ENCODE assay signal across 17 mouse cellular contexts in genomic region chr10:69208705-69209104, GRCm38 (mm10). TPM values are rescaled to one million over a fixed set of nuclear protein-coding genes. Genes with fewer than 3 reads are reported as not detected.
A peak's percentile ranks its signal among the peaks of the same experiment; 100 is the strongest.
DNase-seq lines count a peak whose midpoint lies in the region; ATAC-seq and TF ChIP-seq lines count a peak whose summit lies in the region.
"Had no signal": no experiment of that assay in that cellular context is flagged by ENCODE, and none has a peak within 500 bp of the region (broad histone marks: within the 10 kb centered on the region; RNA-seq: fewer than 3 reads in every experiment).

No protein-coding gene starts in this region.

- H3K36me3 ChIP-seq in liver, embryonic 11.5 days (ENCODE audit: control insufficient read depth, insufficient read depth, low read length) = 0 out of 2 replicates have a peak, but pooled peaks cover 3% of the 10 kb centered on the region
- no peaks in the 10 kb centered on the region for H3K36me3 ChIP-seq in E14TG2a.4 (ENCODE audit: insufficient read depth, low read length)
- H3K36me3 ChIP-seq: embryonic facial prominence, embryonic 12.5 days; forebrain, embryonic 15.5 days; hindbrain, embryonic 10.5 days; neural tube, embryonic 12.5 days had no signal

- no peak overlapping the region for H3K4me3 ChIP-seq in liver, embryonic 11.5 days (ENCODE audit: low read depth, low read length)
- H3K4me3 ChIP-seq in E14TG2a.4 (replicated peaks; ENCODE audit: low read length) = no peak overlapping the region
- H3K4me3 ChIP-seq: embryonic facial prominence, embryonic 12.5 days; forebrain, embryonic 15.5 days; hindbrain, embryonic 10.5 days; limb, embryonic 13.5 days; neural tube, embryonic 12.5 days had no signal

- peak; percentile 34 for TF ChIP-seq CTCF in E14TG2a.4 (conservative IDR thresholded peaks at IDR 0.05; ENCODE audit: low read length)

- no peaks in the 10 kb centered on the region for H3K27me3 ChIP-seq in liver, embryonic 11.5 days (replicated peaks; ENCODE audit: control insufficient read depth, insufficient read depth, low read length)
- peaks cover 31% of the 10 kb centered on the region for H3K27me3 ChIP-seq in E14TG2a.4 (ENCODE audit: insufficient read depth, low read length)
- H3K27me3 ChIP-seq: embryonic facial prominence, embryonic 12.5 days; forebrain, embryonic 15.5 days; limb, embryonic 13.5 days; neural tube, embryonic 12.5 days had no signal

- no peak overlapping the region for H3K9ac ChIP-seq in liver, embryonic 11.5 days (ENCODE audit: low read depth, low read length)
- H3K9ac ChIP-seq: embryonic facial prominence, embryonic 12.5 days; forebrain, embryonic 15.5 days; limb, embryonic 13.5 days; neural tube, embryonic 12.5 days had no signal

- H3K9me3 ChIP-seq in liver, embryonic 11.5 days (ENCODE audit: control insufficient read depth, low read length) = no peaks in the 10 kb centered on the region
- peaks cover 10% of the 10 kb centered on the region for H3K9me3 ChIP-seq in E14TG2a.4 (ENCODE audit: low read length)
- H3K9me3 ChIP-seq: embryonic facial prominence, embryonic 12.5 days; forebrain, embryonic 15.5 days; hindbrain, embryonic 10.5 days; limb, embryonic 13.5 days; neural tube, embryonic 12.5 days had no signal

- H3K4me1 ChIP-seq in liver, embryonic 11.5 days (replicated peaks; ENCODE audit: control insufficient read depth, insufficient read depth, low read length) = peaks cover 7% of the 10 kb centered on the region; the same call in 1 of the 2 replicates
- peaks cover 32% of the 10 kb centered on the region for H3K4me1 ChIP-seq in E14TG2a.4 (replicated peaks; ENCODE audit: low read depth, low read length)

- no peak overlapping the region for H3K4me2 ChIP-seq in liver, embryonic 11.5 days
- H3K4me2 ChIP-seq: embryonic facial prominence, embryonic 12.5 days; forebrain, embryonic 15.5 days; limb, embryonic 13.5 days; midbrain, embryonic 11.5 days; neural tube, embryonic 12.5 days had no signal

- no peak for ATAC-seq in liver, embryonic 11.5 days (replicated peaks; ENCODE audit: low FRiP score)
- ATAC-seq: forebrain, embryonic 15.5 days had no signal

- intact Hi-C loops in heart, postnatal 14 days (cut with DNase I) = loop anchor here (1.0 kb wide), 1 partner anchor 19 kb away; no protein-coding TSS in a partner anchor

- H3K27ac ChIP-seq in liver, embryonic 11.5 days (ENCODE audit: low read depth, low read length) = no peak overlapping the region
- H3K27ac ChIP-seq: embryonic facial prominence, embryonic 12.5 days; forebrain, embryonic 15.5 days; hindbrain, embryonic 10.5 days; limb, embryonic 13.5 days; neural tube, embryonic 12.5 days had no signal

- DNase-seq in heart, postnatal 4 days = peak; percentile 4
- DNase-seq in heart, postnatal 14 days = no peak
- DNase-seq in liver, embryonic 11.5 days (ENCODE audit: low spot score) = peak; percentile 6
- no peak for DNase-seq in liver
- peak; percentile 47 for DNase-seq in ZHBTc4 (ENCODE audit: low read depth, low spot score)
- DNase-seq in spleen, postnatal 14 days (ENCODE audit: low spot score in 2 of 2) = no peak
- no peak for DNase-seq in thymus, adult 18-20 months
- DNase-seq: cerebellum, adult 9-10 months; lung, adult 2 months; thymus, adult 2 months had no signal

- 92% methylated on average over 3 of the region's 3 CpGs for WGBS in liver, embryonic 11.5 days

RNA-seq across cellular contexts. Expression of gene A930033H14Rik, which starts 4.2 kb away (rescaled TPM):
- 1 to 10 TPM; 6.0 to 6.6 TPM for total RNA-seq in heart, postnatal 4 days (2021)
- 1 to 10 TPM; 2.4 to 2.8 TPM for total RNA-seq in heart, postnatal 14 days (2021)
- polyA plus RNA-seq in liver, embryonic 11.5 days (2014; fragmentation: Nextera tagmentation; extraction: Ambion mirVana) = 1.1 and 1.6 TPM in 2 replicates

RNA-seq across cellular contexts. Expression of gene Rhobtb1, which starts 57.5 kb away (rescaled TPM):
- 10 to 100 TPM; 46.7 to 59.7 TPM for total RNA-seq in heart, postnatal 4 days (2021)
- 100 to 1,000 TPM; 136 TPM for total RNA-seq in heart, postnatal 14 days (2021)
- polyA plus RNA-seq in liver, embryonic 11.5 days (2014; fragmentation: Nextera tagmentation; extraction: Ambion mirVana) = 16.1 and 17.4 TPM in 2 replicates

Comparison
In these comparisons a context has a peak if more than half of its experiments do, and no peak if none do; other contexts are left out.
1. DNase-seq: peak in heart, postnatal 4 days (single experiment), liver, embryonic 11.5 days (single experiment) and ZHBTc4 (single experiment); none in heart, postnatal 14 days (0 of 2), liver (single experiment), spleen, postnatal 14 days (0 of 2) and thymus, adult 18-20 months (0 of 2).